In the genomic region with DNA sequence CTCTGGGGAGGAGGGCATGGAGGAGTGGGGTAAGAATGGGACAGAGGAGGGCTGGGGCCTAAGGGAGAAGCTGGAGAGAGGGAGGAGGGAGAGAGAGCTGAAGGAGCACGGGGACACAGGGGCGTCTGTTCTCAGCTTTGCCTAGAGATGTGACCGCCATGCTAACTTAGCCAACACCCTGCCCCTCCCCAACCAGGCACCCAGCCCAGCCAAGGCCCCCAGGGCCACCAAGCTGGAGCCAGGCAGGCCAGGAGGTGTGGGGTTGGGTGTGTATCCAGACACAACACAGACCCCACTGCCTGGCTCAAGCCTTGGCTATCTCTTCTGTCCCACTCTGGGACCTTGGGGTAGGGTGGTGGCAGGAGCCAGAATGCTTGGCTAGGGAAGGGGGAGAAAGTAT, we compare ENCODE assay signal across 8 mouse cellular contexts. TPM values are rescaled to one million over a fixed set of nuclear protein-coding genes. Genes with fewer than 3 reads are reported as not detected.
DNase-seq lines count a peak whose midpoint lies in the region; ATAC-seq lines count a peak whose summit lies in the region.

No protein-coding gene starts in this region.

- intact Hi-C loops in left cerebral cortex, postnatal 4 days (cut with DNase I) = no loop called here
- intact Hi-C loops in left cerebral cortex, postnatal 14 days (cut with DNase I) = loop anchor here (2.0 kb wide), 1 partner anchor 19 kb away; no protein-coding TSS in a partner anchor

- peaks cover 31% of the 10 kb centered on the region for H3K36me3 ChIP-seq in embryonic facial prominence, embryonic 14.5 days (ENCODE audit: control insufficient read depth, insufficient read depth, low read length)
- H3K36me3 ChIP-seq in heart, embryonic 10.5 days = peaks cover 23% of the 10 kb centered on the region
- peaks cover 38% of the 10 kb centered on the region for H3K36me3 ChIP-seq in limb, embryonic 13.5 days

- no peaks in the 10 kb centered on the region for H3K9me3 ChIP-seq in embryonic facial prominence, embryonic 14.5 days (ENCODE audit: control insufficient read depth, low read length)
- H3K9me3 ChIP-seq in heart, embryonic 10.5 days = no peaks in the 10 kb centered on the region
- no peaks in the 10 kb centered on the region for H3K9me3 ChIP-seq in limb, embryonic 13.5 days

- peak; percentile 32 for DNase-seq in left cerebral cortex, postnatal 4 days
- DNase-seq in left cerebral cortex, postnatal 14 days (ENCODE audit: low spot score in 2 of 2) = no peak
- no peak for DNase-seq in embryonic facial prominence, embryonic 14.5 days (ENCODE audit: low spot score)
- DNase-seq in heart, embryonic 10.5 days (ENCODE audit: low spot score) = no peak
- no peak for DNase-seq in natural killer cell, adult 2 months (ENCODE audit: low spot score in 2 of 2)
- DNase-seq in urinary bladder, adult 18-20 months (ENCODE audit: low spot score in 2 of 2) = no peak
- DNase-seq in urinary bladder, postnatal 4 days (ENCODE audit: low spot score in 2 of 2) = no peak

- peaks cover 59% of the 10 kb centered on the region for H3K4me1 ChIP-seq in embryonic facial prominence, embryonic 14.5 days (ENCODE audit: control insufficient read depth, insufficient read depth, low read length)
- peaks cover 86% of the 10 kb centered on the region for H3K4me1 ChIP-seq in heart, embryonic 10.5 days
- H3K4me1 ChIP-seq in limb, embryonic 13.5 days = peaks cover 72% of the 10 kb centered on the region

- ATAC-seq in embryonic facial prominence, embryonic 14.5 days (ENCODE audit: low read depth) = no peak
- no peak for ATAC-seq in limb, embryonic 13.5 days (ENCODE audit: low FRiP score, low read depth)

- H3K9ac ChIP-seq in embryonic facial prominence, embryonic 14.5 days (ENCODE audit: low read depth, low read length) = no peak overlapping the region; the same call in 1 of the 2 replicates
- H3K9ac ChIP-seq in limb, embryonic 13.5 days = peak overlapping the region; percentile 48; the same call in 1 of the 2 replicates

- no peak overlapping the region for H3K4me3 ChIP-seq in embryonic facial prominence, embryonic 14.5 days (ENCODE audit: low read depth, low read length)
- no peak overlapping the region for H3K4me3 ChIP-seq in heart, embryonic 10.5 days
- H3K4me3 ChIP-seq in limb, embryonic 13.5 days = peak overlapping the region; percentile 11; the same call in 1 of the 2 replicates

- H3K4me2 ChIP-seq in embryonic facial prominence, embryonic 14.5 days (ENCODE audit: low read depth, low read length) = peak overlapping the region; percentile 49
- H3K4me2 ChIP-seq in limb, embryonic 13.5 days (replicated peaks) = peak overlapping the region; percentile 82

- peak overlapping the region; percentile 91 for H3K27ac ChIP-seq in embryonic facial prominence, embryonic 14.5 days (replicated peaks; ENCODE audit: low read depth, low read length)
- H3K27ac ChIP-seq in heart, embryonic 10.5 days = peak overlapping the region; percentile 82
- H3K27ac ChIP-seq in limb, embryonic 13.5 days = peak overlapping the region; percentile 89

- no peaks in the 10 kb centered on the region for H3K27me3 ChIP-seq in embryonic facial prominence, embryonic 14.5 days (replicated peaks; ENCODE audit: control insufficient read depth, insufficient read depth, low read length)
- 0 out of 2 replicates have a peak, but pooled peaks cover 4% of the 10 kb centered on the region for H3K27me3 ChIP-seq in heart, embryonic 10.5 days (ENCODE audit: insufficient read depth, poor library complexity, severe bottlenecking)
- no peaks in the 10 kb centered on the region for H3K27me3 ChIP-seq in limb, embryonic 13.5 days

- WGBS in embryonic facial prominence, embryonic 14.5 days = 26% methylated on average over 2 of the region's 3 CpGs
- 43% methylated on average over 3 of the region's 3 CpGs for WGBS in heart, embryonic 10.5 days
- WGBS in limb, embryonic 13.5 days = 53% methylated on average over 3 of the region's 3 CpGs

RNA-seq across cellular contexts. Expression of a gene that starts 5.4 kb away (rescaled TPM):
- 100 to 1,000 TPM; 286 to 296 TPM for total RNA-seq in left cerebral cortex, postnatal 4 days (2021)
- 100 to 1,000 TPM; 285 to 305 TPM for total RNA-seq in left cerebral cortex, postnatal 14 days (2021)
- 137 and 145 TPM in 2 replicates for polyA plus RNA-seq in embryonic facial prominence, embryonic 14.5 days (2014; fragmentation: Nextera tagmentation; extraction: Ambion mirVana)
- 37.4 and 51.8 TPM in 2 replicates for polyA plus RNA-seq in heart, embryonic 10.5 days (2016; fragmentation: Nextera tagmentation; extraction: Ambion mirVana)
- polyA plus RNA-seq in limb, embryonic 13.5 days (2015; fragmentation: Nextera tagmentation; extraction: Ambion mirVana) = 123 and 127 TPM in 2 replicates

RNA-seq across cellular contexts. Expression of a gene that starts 27.2 kb away (rescaled TPM):
- 1 to 10 TPM; 6.0 to 6.1 TPM for total RNA-seq in left cerebral cortex, postnatal 4 days (2021)
- total RNA-seq in left cerebral cortex, postnatal 14 days (2021) = 1 to 10 TPM; 8.6 to 10.0 TPM
- 22.9 and 23.1 TPM in 2 replicates for polyA plus RNA-seq in embryonic facial prominence, embryonic 14.5 days (2014; fragmentation: Nextera tagmentation; extraction: Ambion mirVana)
- polyA plus RNA-seq in heart, embryonic 10.5 days (2016; fragmentation: Nextera tagmentation; extraction: Ambion mirVana) = 22.5 and 28.1 TPM in 2 replicates
- polyA plus RNA-seq in limb, embryonic 13.5 days (2015; fragmentation: Nextera tagmentation; extraction: Ambion mirVana) = 14.3 and 15.0 TPM in 2 replicates

RNA-seq across cellular contexts. Expression of a gene that starts 51.1 kb away (rescaled TPM):
- total RNA-seq in left cerebral cortex, postnatal 4 days (2021) = 1 to 10 TPM; 4.8 to 5.6 TPM
- 1 to 10 TPM; 3.9 to 4.6 TPM for total RNA-seq in left cerebral cortex, postnatal 14 days (2021)
- 10.5 and 11.2 TPM in 2 replicates for polyA plus RNA-seq in embryonic facial prominence, embryonic 14.5 days (2014; fragmentation: Nextera tagmentation; extraction: Ambion mirVana)
- 7.7 and 8.8 TPM in 2 replicates for polyA plus RNA-seq in heart, embryonic 10.5 days (2016; fragmentation: Nextera tagmentation; extraction: Ambion mirVana)
- polyA plus RNA-seq in limb, embryonic 13.5 days (2015; fragmentation: Nextera tagmentation; extraction: Ambion mirVana) = 9.3 and 9.9 TPM in 2 replicates

RNA-seq across cellular contexts. Expression of a gene that starts 52.8 kb away (rescaled TPM):
- 10 to 100 TPM; 21.5 to 21.9 TPM for total RNA-seq in left cerebral cortex, postnatal 4 days (2021)
- 10 to 100 TPM; 35.2 to 40.7 TPM for total RNA-seq in left cerebral cortex, postnatal 14 days (2021)
- polyA plus RNA-seq in embryonic facial prominence, embryonic 14.5 days (2014; fragmentation: Nextera tagmentation; extraction: Ambion mirVana) = 15.2 and 16.1 TPM in 2 replicates
- 11.4 and 12.6 TPM in 2 replicates for polyA plus RNA-seq in heart, embryonic 10.5 days (2016; fragmentation: Nextera tagmentation; extraction: Ambion mirVana)
- 18.1 and 18.5 TPM in 2 replicates for polyA plus RNA-seq in limb, embryonic 13.5 days (2015; fragmentation: Nextera tagmentation; extraction: Ambion mirVana)
